Mouse (Mus musculus): ENCODE results near the gene Zbed3.
A peak's percentile ranks its signal among the peaks of the same experiment; 100 is the strongest.

The Zbed3 gene

GRCm38 (mm10) chr13:95323400-95323799 lies at the start of gene Zbed3:
TSS of gene Zbed3 (plus strand) at chr13:95323612.
- no peak for DNase-seq (ENCODE audit: low read depth, low spot score)

- no peak for DNase-seq (ENCODE audit: low read depth, low spot score)
These were observed 44.9 kb upstream of the Zbed3 start for GRCm38 (mm10) chr13:95278426-95279025.

GRCm38 (mm10) chr13:95281740-95282673 lies 41.4 kb upstream of the Zbed3 start:
- DNase-seq (ENCODE audit: low read depth, low spot score): no peak

GRCm38 (mm10) chr13:95286989-95287388 lies 36.4 kb upstream of the Zbed3 start:
- DNase-seq (ENCODE audit: low read depth, low spot score): peak; percentile 13

GRCm38 (mm10) chr13:95288027-95288426 lies 35.4 kb upstream of the Zbed3 start:
- DNase-seq (ENCODE audit: low read depth, low spot score): no peak

- no peak for DNase-seq (ENCODE audit: low read depth, low spot score)
These were observed 31.4 kb upstream of the Zbed3 start for GRCm38 (mm10) chr13:95291983-95292382.

- DNase-seq (ENCODE audit: low read depth, low spot score): no peak
These were observed 23.5 kb upstream of the Zbed3 start for GRCm38 (mm10) chr13:95299956-95300355.

GRCm38 (mm10) chr13:95306596-95306995 lies 16.8 kb upstream of the Zbed3 start:
- no peak for DNase-seq (ENCODE audit: low read depth, low spot score)

GRCm38 (mm10) chr13:95307100-95307655 lies 16.2 kb upstream of the Zbed3 start:
- DNase-seq (ENCODE audit: low read depth, low spot score): no peak

GRCm38 (mm10) chr13:95312016-95312415 lies 11.4 kb upstream of the Zbed3 start:
- no peak for DNase-seq (ENCODE audit: low read depth, low spot score)

- DNase-seq (ENCODE audit: low read depth, low spot score): no peak
These were observed 4.3 kb upstream of the Zbed3 start for GRCm38 (mm10) chr13:95319153-95319552.

GRCm38 (mm10) chr13:95320451-95320850 lies 3.0 kb upstream of the Zbed3 start:
- no peak for DNase-seq (ENCODE audit: low read depth, low spot score)

GRCm38 (mm10) chr13:95323950-95324625 lies 676 bp downstream of the Zbed3 start:
- peak; percentile 50 for DNase-seq (ENCODE audit: low read depth, low spot score)

- DNase-seq (ENCODE audit: low read depth, low spot score): peak; percentile 38
These were observed 1.2 kb downstream of the Zbed3 start for GRCm38 (mm10) chr13:95324626-95325079.

- peak; percentile 49 for DNase-seq (ENCODE audit: low read depth, low spot score)
These were observed 1.9 kb downstream of the Zbed3 start for GRCm38 (mm10) chr13:95325080-95325906.

GRCm38 (mm10) chr13:95325907-95326550 lies 2.6 kb downstream of the Zbed3 start:
- DNase-seq (ENCODE audit: low read depth, low spot score): no peak

GRCm38 (mm10) chr13:95326611-95327344 lies 3.4 kb downstream of the Zbed3 start:
- DNase-seq (ENCODE audit: low read depth, low spot score): no peak

GRCm38 (mm10) chr13:95327345-95327741 lies 3.9 kb downstream of the Zbed3 start:
- DNase-seq (ENCODE audit: low read depth, low spot score): no peak

GRCm38 (mm10) chr13:95328767-95329166 lies 5.4 kb downstream of the Zbed3 start:
- DNase-seq (ENCODE audit: low read depth, low spot score): no peak

- DNase-seq (ENCODE audit: low read depth, low spot score): no peak
These were observed 7.1 kb downstream of the Zbed3 start for GRCm38 (mm10) chr13:95330507-95330906.

Data from CD4-positive helper T cell, adult 2 months (primary cell).